Mouse (Mus musculus): ENCODE results near the gene Plekhg6.

The Plekhg6 gene

DNA sequence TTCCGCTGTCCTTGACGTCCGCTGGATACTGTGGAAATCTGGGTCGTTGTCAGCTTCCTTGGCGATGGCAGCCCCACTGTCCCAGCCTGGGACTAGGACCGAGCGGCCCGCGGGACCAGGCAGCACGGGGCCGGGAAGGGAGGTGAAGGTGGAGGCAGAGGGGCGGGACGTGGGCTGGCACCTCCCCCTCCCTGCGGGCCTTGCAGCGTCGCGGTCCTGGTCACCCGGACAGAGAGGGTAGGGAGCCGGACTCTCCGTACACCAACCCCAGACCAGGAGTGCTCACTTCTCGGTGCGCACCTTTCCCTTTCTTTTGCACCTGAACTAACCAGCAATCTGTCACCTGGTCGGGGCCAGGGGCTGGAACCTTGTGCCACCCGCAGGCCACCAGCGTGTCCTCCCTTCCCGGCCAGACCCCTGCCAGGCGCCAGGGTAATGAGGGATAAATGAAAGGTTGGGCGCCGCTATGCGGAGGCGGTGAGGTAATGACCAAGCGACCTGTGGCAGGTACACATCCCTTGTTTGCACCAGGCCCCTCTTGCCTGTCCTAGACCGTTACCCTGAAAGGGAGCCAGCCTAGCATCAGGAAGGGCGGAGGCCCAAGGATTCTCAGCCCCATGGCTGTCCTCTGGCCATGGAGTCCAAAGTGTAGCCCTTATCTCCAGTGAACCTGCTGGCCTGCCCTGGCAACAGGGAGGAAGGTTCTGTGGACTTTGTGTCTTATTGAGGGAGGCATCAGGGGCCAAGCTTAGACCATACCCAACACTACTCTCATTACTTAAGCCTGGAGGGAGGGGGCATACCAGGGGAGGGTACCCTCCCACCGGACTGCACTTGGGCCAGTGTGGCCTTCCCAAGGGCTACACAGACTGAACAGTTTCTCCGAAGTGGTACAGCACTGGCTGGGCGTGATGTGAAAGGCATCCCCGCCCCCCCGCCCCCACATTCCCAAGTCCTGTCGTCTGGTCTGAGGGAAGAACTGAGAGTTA, at the start of gene Plekhg6:
Gene Plekhg6 (minus strand): TSS at position 422 of the 989 bp plus-strand sequence.
- no peak for DNase-seq (ENCODE audit: low read depth, low spot score)

DNA sequence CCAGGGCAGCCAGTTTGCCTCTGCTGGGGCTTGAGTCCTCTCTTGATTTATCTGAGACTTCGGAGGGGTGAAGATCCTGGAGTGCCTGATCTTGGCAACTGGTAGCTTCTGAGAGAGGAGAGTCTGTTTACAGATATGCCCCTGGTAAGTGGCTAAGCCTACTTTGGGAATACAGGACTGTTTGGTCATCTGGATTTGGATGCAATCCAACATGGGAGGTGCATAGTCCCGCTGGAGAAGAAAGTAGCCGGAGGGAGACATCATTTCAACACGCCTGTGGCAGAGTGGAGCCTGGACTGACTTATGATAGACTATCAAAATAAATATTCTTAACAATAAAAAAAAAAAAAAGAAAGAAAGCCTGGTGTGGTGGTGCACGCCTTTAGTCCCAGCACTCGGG, 49.1 kb upstream of the Plekhg6 start:
- no peak for DNase-seq (ENCODE audit: low read depth, low spot score)

DNA sequence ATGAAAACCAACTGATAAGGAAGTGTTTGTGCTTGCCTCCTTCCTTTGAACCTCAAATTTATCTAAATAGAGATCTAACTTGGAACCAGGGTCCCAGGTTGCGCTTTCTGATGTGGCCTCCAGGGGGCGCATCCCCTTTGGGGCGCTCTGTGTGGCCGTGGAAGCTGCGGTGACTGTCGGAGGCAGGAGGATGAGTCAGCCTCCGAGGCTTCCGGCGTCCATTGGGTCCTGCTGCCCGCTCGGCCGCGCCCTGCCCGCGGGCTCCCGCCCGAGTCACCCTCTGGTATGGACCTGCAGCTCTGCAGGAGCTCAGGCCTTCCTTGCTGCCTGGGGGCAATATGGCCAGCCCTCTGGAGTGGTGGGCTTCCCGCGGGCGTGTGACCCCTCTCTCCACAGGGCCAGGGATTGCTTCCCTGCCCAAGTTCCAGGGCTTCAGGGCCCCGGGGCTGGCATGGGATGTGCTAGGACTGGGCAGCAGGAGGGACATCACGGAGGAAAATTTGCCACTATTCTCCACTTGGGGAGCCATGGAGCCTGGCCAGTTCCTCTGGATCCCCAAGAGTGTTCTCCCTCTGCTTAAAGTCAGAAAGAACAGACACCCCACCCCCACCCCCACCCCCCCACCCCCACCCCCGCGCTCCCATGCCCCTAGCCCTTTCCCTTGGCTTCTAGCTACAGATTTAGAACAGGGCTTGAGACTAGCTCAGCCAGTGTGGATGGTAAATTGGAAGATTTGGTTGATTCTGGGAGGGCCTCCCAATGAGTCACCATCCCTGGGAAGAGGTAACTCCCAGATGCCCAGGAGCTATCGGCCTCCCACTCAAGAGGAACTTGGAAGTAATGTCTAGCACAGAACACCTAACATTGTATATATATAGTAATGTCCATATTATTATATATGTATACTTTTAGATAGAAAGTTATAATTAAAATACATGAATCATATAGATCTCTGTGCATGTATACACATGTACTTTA, 46.1 kb upstream of the Plekhg6 start:
- DNase-seq (ENCODE audit: low read depth, low spot score) = peak; percentile 84

DNA sequence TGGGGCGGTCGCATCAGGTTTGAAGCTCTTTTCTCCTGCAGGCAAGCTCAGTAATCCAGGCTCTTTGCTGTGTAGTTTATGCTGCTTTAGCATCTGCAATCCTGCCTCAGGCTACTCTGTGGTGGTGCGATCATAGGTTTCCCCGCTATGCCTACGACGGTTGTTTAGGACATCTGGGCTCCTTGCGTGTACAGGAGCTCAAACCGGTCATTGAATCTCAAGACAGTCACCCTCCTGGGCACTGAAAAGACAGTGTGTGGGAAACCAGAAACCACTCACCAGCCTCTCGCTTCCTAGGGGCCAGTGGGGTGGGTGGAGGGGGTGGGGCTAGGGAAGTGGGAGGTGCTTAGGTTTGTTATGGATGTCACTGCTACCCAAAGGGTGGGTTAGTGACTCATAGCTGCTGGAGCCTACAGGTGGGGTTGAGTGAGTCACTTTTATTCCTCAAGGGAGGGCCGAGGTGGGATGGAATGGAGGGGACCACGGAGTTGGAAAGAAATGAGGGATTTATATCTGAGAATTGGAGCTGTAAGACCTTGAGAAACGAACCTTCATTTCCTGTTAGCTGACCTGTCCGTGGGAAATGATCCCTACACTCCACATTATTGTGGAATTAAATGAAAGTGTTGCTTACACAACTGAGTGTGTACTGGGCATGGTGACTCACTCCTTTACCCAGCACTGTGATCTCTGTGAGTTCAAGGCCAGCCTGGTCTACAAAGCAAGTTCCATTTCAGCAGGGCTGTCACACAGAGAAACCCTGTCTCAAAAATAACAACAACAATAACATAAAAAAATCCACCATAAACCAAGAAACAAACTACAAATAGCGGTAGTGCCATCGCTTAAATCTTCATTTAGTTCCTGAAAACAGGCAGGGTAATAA, 44.9 kb upstream of the Plekhg6 start:
- peak; percentile 79 for DNase-seq (ENCODE audit: low read depth, low spot score)

DNA sequence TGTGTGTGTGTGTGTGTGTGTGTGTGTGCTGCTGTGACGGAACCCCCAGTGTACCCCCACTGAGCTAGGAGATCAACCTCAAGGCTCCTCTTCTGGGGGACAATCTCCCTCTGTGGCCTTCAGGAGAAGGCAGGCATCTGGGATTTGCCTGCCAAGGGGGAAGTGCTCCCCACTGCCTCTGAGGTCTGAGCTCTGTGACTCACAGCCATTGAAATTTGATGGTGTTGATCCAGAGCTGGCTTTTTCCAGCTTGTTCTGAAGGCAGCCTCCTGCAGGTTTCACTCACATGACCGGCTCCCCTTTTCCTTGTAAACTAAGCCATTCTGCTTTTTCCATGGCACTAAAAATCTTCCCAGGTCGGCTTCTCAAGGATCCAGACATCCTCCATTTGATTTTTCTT, 43.6 kb upstream of the Plekhg6 start:
- peak; percentile 54 for DNase-seq (ENCODE audit: low read depth, low spot score)

DNA sequence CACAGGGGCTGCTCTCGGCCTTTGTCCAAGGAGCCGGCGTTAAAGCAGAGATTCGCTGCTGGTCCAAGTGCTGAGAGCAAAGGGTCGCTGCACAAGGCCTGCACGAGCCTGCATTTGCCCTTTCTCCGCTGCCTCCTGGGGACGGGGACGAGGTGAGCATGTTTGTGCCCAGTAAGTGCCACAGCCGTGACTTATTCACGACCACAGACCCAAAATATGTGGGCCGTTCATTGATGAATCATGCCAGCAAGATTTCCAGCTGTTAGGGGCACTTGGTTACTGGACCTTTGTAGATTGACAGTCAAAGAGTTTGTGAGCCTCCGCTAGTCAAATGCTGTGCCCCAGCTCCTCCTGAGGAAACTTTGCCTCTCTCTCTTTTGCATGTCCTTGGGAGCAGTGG, 42.9 kb upstream of the Plekhg6 start:
- DNase-seq (ENCODE audit: low read depth, low spot score) = no peak

DNA sequence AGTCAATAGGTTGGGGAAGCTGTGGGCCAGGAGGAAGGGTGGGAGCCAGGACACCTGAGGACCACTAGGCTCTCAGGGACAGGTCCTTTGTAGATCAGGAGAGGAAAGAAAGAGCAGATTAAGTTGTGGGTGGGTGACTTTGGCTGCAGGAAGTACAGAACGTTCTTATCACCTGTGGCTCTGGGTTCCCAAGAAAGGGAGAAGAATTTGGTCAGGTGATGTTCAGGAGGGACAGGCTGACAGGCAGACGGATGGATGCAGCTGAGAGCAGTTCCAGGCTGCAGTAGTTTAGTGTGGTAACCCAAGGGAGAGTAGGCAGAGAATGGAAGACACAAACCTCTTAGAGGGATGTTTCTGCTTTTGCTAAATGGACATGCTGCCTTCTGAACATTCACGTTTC, 42.5 kb upstream of the Plekhg6 start:
- DNase-seq (ENCODE audit: low read depth, low spot score) = no peak

DNA sequence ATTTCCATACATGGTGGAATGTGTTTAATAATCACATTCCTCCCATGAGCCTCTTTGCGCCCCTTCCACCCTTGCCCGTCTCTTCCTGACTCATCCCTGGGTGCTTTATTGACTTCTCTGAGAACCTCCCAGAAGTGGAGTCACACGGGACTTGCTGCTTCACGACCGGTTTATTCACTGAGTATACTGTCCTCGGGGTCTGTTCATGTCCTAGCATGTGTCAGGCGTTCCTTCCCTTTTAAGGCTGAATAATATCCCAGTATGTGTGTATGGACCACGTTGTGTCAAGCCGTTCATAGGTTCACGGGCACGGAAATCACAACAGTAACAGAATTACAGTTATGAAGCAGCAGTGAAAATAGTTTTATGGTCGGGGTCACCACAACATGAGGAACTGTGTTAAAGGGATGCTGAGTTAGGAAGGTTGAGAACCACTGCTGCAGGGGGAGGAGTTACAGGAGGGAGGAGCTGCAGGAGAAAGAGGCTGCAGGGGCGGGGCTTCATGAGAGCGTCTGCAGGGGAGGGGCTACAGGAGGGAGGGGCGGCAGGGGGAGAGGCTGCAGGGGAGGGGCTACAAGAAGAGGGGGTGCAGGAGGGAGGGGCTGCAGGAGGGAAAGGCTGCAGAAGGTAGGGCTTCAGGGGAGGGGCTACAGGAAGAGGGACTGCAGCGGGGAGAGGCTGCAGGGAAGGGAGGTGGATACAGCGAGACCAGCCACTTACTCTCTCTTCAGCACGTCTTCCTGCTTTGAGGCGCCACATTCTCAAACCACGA, 41.6 kb upstream of the Plekhg6 start:
- DNase-seq (ENCODE audit: low read depth, low spot score) = peak; percentile 95

DNA sequence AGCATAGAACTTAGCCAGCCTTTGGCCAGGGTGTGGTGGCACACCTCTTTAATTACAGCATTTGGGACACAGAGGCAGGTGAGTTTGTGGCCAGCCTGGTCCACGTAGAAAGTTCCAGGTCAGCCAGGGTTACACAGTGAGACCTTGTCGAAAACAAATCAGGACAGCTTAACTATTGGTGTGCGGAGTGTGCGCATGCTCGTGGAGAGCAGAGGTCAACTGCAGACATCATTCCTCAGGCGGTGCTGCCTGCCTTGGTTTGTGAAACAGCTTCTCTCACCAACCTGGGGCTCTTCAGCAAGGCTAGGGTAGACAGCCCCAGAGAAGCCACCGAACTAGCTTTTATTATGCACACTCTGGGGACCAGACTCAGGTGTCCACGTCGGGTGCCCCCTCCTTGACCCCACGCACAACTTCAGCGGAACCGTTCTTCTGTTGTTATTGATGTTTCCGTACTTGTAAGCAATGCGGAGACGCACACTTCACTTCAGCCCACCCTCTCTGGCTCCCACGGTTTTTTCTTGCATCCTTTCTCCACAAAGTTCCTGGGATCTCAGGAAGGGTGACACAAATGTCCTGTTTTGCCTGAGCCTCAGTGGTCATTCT, 40.0 kb upstream of the Plekhg6 start:
- DNase-seq (ENCODE audit: low read depth, low spot score) = peak; percentile 69

DNA sequence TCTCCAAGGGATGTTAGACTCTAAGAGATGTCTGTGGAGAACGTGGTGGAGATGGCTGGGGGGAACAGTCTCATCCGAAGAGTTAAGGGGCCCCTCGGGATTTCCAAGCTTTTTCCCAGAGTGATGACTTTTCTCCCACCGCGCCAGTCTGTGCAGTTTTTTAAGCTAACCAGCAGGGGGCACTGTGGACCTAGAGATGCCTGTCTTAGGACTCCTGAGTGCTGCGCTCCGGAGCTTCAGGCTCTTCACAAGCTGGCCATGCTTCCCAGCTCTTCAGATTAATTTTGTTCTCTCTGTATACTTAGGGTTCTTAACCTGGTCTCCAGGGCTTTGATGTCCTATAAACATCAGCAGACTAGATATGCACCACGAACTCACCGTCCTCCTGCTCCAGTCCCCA, 38.2 kb upstream of the Plekhg6 start:
- DNase-seq (ENCODE audit: low read depth, low spot score) = peak; percentile 94

DNA sequence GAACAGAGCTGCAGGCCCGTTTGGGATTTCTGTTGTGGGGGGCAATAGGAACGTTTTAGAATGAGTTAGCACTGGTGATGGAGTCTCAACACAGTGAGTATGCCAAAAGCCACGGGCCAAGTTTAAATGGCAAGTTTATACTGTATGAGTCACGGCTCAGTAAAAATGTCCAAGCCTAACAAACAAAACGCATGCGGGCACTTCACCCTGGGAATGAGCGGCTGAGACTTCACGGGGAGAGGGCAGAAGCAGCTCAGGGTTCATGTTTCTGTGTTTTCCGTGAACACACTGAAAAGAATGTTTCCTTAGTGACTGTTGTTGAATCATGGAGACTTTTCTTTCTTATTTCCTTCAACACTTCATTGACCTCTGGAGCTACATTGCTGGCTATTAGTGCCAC, 32.7 kb upstream of the Plekhg6 start:
- DNase-seq (ENCODE audit: low read depth, low spot score) = no peak

DNA sequence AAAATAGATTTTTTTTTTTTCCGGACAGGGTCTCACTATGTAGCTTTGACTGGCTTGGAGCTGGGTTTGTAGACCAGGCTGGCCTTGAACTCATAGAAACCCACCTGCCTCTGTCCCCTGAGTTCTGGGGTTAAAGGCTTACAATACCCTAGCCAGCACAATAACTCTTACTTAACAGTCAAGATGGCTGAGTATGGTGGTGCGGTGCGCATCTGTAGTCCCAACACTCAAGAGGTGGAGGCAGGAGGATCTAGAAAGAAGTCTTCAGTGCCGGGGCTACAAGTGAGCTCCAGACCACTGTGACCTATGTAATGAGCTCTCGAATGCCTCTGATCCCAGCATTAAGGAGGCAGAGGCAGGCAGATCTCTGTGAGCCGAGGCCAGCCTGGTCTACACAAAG, 31.1 kb upstream of the Plekhg6 start:
- no peak for DNase-seq (ENCODE audit: low read depth, low spot score)

DNA sequence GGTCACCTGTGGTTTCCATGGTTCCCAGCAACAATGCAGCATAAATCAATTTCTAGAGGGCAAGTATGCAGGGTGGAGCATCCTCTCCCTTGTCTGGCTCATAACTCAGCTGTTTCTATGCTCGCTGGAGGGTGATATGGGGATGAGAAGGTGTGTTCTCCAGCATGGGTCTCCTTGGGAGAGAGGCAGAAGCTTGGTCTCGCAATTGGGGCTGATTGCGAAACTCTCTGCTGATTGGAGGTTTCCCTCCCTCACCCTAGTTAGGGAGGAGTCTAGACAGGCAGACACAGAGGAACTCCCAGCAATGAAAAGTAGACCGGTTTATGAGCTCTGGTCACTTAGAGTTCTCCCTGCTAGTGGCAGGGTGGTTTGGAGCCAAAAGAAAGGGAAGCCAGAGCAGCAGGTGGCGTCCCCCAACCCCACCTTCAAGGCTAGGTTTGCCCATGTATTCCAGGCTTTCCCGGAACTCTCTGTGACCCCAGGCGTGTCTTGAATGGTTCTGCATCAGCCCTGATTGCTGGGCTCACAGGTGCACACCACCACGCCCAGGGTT, 30.5 kb upstream of the Plekhg6 start:
- DNase-seq (ENCODE audit: low read depth, low spot score) = peak; percentile 87

DNA sequence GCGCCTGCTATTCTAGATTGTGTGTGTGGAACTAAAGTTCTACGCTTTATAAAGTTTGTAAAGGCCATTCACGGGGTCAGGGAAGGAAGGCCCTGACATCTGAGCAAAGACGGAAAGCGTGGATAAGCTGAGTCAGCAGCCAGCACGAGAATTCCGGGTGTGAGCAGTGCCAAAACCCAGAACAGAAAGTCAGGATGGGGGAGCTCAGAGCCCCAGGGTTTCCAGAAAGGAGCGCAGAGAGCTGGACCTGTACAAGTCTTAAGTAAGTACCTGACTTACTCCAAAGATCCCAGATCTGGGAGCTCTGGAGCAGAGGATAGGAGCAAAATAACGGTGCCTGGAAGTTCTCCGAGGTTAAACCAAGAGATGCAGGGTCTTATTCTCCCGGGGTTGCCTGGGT, 30.0 kb upstream of the Plekhg6 start:
- no peak for DNase-seq (ENCODE audit: low read depth, low spot score)

DNA sequence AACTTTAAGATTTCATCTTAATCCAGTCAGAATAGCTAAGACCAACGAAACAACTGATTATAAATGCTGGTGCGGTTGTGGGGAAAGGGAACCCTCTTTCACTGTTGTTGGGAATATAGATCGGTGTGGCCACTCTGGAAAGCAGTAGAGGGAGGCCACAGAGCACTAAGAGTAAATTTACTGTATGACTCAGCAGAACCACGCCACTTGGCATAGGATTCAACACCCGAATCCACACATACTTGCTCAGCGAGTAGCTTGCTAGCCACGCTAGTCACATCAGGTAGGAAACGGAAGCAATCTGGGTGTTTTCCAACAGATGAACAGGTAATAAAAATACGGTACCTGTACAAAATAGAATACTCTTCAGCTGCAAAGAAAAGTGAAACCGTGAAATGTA, 27.1 kb upstream of the Plekhg6 start:
- no peak for DNase-seq (ENCODE audit: low read depth, low spot score)

DNA sequence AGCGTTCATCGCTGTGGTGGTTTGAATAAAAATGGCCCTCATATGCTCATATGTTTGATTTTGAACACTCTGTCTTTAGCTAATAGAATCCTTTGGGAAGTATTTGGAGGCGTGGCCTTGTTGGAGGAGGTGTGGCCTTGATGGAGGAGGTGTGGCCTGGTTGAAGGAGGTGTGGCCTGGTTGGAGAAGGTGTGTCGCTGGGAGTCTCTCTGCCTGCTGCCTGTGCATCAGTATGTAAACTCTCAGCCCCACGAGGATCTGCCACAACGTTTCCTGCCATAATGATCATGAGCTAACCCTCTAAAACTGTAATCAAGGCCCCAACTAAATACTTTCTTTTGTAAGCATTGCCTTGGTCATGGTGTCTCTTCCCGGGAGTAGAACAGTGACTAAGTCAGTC, 26.6 kb upstream of the Plekhg6 start:
- DNase-seq (ENCODE audit: low read depth, low spot score) = peak; percentile 61

DNA sequence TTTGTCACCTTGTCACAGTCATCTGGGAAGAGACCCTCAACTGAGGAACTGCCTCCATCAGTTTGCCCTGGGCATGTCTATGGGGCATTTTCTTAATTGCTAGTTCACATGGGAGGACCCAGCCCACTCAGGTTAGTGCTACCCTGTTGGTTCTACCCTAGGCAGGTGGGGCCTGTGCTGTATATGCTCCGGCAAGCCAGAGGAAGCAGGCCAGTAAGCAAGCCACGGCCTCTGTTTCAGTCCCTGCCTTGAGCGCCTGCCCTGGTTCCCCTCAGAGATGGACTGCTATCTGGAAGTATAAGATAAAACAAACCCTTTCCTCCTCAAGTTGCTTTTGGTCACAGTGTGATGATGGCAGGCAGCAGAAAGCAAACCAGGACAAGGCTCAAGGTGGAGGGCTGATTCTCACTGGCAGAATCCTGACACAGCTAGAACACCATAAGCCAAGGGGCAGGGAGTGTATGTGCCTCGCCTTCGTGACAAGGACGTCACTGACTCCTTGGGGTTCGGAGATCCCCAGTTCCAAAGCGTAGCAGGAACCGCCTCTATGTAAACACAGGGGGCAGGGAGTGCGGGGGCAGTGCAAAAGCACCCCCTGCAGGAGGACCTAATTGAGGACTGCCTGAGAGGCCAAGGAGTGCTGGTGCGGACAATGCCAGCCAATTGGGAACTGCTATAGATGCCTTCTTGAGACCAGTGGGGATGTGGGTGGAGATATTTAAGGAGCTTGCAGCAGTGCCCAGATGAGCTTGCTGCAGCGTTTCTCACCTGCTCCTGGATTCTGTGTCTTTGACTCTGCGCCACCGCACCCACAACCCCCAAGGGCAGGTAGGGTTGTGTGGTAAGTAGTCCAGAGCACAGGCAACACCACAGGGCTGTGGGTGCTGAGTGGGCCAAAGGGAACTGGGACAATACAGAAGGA, 25.1 kb upstream of the Plekhg6 start:
- no peak for DNase-seq (ENCODE audit: low read depth, low spot score)

DNA sequence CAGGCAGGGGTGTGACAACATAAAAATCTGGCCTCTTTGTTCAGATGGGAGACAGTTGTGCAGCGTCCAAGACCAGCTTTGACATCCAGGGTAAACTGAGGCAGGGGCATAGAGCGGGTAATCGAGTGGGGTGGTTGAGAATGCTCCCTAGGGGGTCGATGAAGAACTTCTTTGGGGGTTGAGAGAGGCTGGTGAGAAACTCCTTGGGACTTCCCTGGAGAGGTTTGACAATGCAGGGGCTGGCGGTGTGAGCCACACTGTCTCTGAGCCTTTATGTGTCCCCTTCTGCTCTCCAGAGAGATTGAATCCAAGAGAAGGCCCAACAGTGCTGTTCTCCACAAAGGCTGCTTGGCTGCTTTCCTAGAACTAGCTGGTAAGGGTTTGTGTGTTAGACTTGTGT, 9.3 kb upstream of the Plekhg6 start:
- no peak for DNase-seq (ENCODE audit: low read depth, low spot score)

DNA sequence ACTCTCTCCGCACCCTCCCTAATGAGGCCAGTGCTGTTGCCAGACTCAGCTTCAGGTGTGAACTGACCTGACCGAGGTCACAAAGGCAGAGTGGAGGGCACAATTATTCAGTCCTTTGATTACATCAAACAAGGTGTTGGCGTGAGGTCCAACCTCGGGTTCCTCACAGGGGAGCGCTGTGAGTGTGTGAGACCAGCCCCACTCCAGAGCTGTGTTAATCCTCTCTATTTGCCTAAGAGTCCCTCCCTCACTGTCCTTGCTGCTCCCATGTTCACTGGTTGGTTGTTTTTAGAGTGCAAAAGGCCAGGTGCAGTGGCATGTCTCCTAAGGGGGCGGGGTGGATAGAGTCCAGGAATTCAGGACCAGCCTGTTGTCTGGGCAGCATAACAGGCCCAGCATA, 5.5 kb upstream of the Plekhg6 start:
- no peak for DNase-seq (ENCODE audit: low read depth, low spot score)
